9 mouse cellular contexts compared by ENCODE assay signal in the genomic region with DNA sequence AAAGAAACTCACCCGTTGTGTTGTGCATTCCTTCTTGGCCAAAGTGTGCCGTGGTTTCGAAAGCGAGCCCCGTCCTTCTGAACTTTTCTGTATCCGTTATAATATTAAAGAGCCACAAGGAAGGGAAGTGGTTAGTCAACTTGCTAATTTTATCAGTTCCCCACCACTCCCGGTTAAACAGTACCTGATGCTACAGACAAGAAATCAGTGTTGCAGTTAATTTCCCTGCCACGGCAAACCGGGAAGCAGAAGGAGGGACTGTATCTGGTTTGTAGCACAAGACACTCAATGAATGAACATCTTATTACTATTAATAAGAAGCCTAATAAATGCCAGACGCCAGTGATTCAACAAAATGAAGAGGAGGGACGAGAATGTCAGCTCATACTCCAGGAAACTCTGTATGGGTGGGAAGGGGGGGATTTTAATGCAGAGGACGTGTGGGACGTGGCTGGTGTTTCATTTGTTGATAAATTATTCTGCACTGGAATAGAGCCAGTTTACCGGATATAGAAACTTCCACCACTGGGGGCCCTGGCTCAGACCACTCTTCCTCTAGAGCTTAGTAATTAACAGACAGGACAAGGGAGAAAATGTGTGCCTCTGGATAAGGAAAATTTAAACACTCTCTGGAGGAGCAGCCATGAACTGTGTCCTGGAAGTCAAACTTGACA.
DNase-seq lines count a peak whose midpoint lies in the region; ATAC-seq lines count a peak whose summit lies in the region.
"Had no signal": no experiment of that assay in that cellular context is flagged by ENCODE, and none has a peak within 500 bp of the region (broad histone marks: within the 10 kb centered on the region; RNA-seq: fewer than 3 reads in every experiment).

No protein-coding gene starts in this region.

- peaks cover 8% of the 10 kb centered on the region; the same call in 1 of the 2 replicates for H3K4me1 ChIP-seq in hindbrain, embryonic 15.5 days (replicated peaks)
- no peaks in the 10 kb centered on the region for H3K4me1 ChIP-seq in hindbrain, embryonic 16.5 days (ENCODE audit: control insufficient read depth, insufficient read depth, low read depth, low read length)
- H3K4me1 ChIP-seq in embryonic facial prominence, embryonic 13.5 days = peaks cover 15% of the 10 kb centered on the region
- H3K4me1 ChIP-seq in intestine, embryonic 16.5 days (ENCODE audit: control insufficient read depth, insufficient read depth, low read length) = no peaks in the 10 kb centered on the region
- peaks cover 42% of the 10 kb centered on the region for H3K4me1 ChIP-seq in megakaryocyte, embryonic 14.5 days
- H3K4me1 ChIP-seq in hindbrain, embryonic 12.5 days = no peaks in the 10 kb centered on the region

- peak; percentile 30; the same call in 1 of the 2 replicates for ATAC-seq in hindbrain, embryonic 15.5 days (ENCODE audit: low FRiP score, low read depth)
- ATAC-seq in hindbrain, embryonic 16.5 days = no peak
- no peak for ATAC-seq in embryonic facial prominence, embryonic 13.5 days (ENCODE audit: insufficient number of reproducible peaks, insufficient read depth, low FRiP score, low TSS enrichment, low read depth)
- peak; percentile 65 for ATAC-seq in intestine, embryonic 16.5 days
- no peak for ATAC-seq in erythroid progenitor cell, adult 5-6 weeks (replicated peaks; ENCODE audit: low FRiP score, poor library complexity, severe bottlenecking)
- ATAC-seq in hindbrain, embryonic 12.5 days (ENCODE audit: low FRiP score) = no peak

- no peak overlapping the region; the same call in 1 of the 2 replicates for H3K27ac ChIP-seq in hindbrain, embryonic 15.5 days (replicated peaks)
- no peak overlapping the region for H3K27ac ChIP-seq in hindbrain, embryonic 16.5 days (ENCODE audit: low read depth, low read length)
- H3K27ac ChIP-seq in embryonic facial prominence, embryonic 13.5 days = no peak overlapping the region
- no peak overlapping the region for H3K27ac ChIP-seq in intestine, embryonic 16.5 days (ENCODE audit: low read length)
- no peak overlapping the region for H3K27ac ChIP-seq in hindbrain, embryonic 12.5 days

- no peak overlapping the region for H3K4me3 ChIP-seq in hindbrain, embryonic 15.5 days
- no peak overlapping the region for H3K4me3 ChIP-seq in hindbrain, embryonic 16.5 days (ENCODE audit: low read length)
- peak overlapping the region; percentile 21 for H3K4me3 ChIP-seq in embryonic facial prominence, embryonic 13.5 days
- H3K4me3 ChIP-seq in intestine, embryonic 16.5 days (ENCODE audit: low read length) = peak overlapping the region; percentile 12; the same call in 1 of the 2 replicates
- peak overlapping the region; percentile 90 for H3K4me3 ChIP-seq in megakaryocyte, embryonic 14.5 days (replicated peaks)
- H3K4me3 ChIP-seq in hindbrain, embryonic 12.5 days = no peak overlapping the region

- H3K36me3 ChIP-seq in hindbrain, embryonic 15.5 days = no peaks in the 10 kb centered on the region
- no peaks in the 10 kb centered on the region for H3K36me3 ChIP-seq in hindbrain, embryonic 16.5 days (ENCODE audit: control insufficient read depth, insufficient read depth, low read length)
- no peaks in the 10 kb centered on the region for H3K36me3 ChIP-seq in embryonic facial prominence, embryonic 13.5 days
- H3K36me3 ChIP-seq in intestine, embryonic 16.5 days (ENCODE audit: control insufficient read depth, insufficient read depth, low read length) = no peaks in the 10 kb centered on the region
- H3K36me3 ChIP-seq in megakaryocyte, embryonic 14.5 days (replicated peaks; ENCODE audit: low read length) = no peaks in the 10 kb centered on the region
- no peaks in the 10 kb centered on the region for H3K36me3 ChIP-seq in hindbrain, embryonic 12.5 days

- H3K27me3 ChIP-seq in hindbrain, embryonic 15.5 days = no peaks in the 10 kb centered on the region
- no peaks in the 10 kb centered on the region for H3K27me3 ChIP-seq in hindbrain, embryonic 16.5 days (replicated peaks; ENCODE audit: control insufficient read depth, insufficient read depth, low read length)
- H3K27me3 ChIP-seq in embryonic facial prominence, embryonic 13.5 days = no peaks in the 10 kb centered on the region
- H3K27me3 ChIP-seq in intestine, embryonic 16.5 days (replicated peaks; ENCODE audit: control insufficient read depth, insufficient read depth, low read length) = no peaks in the 10 kb centered on the region
- no peaks in the 10 kb centered on the region for H3K27me3 ChIP-seq in megakaryocyte, embryonic 14.5 days (replicated peaks)
- H3K27me3 ChIP-seq in hindbrain, embryonic 12.5 days = no peaks in the 10 kb centered on the region

- WGBS in hindbrain, embryonic 15.5 days = 61% methylated on average over 14 of the region's 14 CpGs
- WGBS in hindbrain, embryonic 16.5 days = 56% methylated on average over 14 of the region's 14 CpGs
- WGBS in embryonic facial prominence, embryonic 13.5 days = 23% methylated on average over 14 of the region's 14 CpGs
- 42% methylated on average over 14 of the region's 14 CpGs for WGBS in intestine, embryonic 16.5 days
- WGBS in hindbrain, embryonic 12.5 days = 66% methylated on average over 14 of the region's 14 CpGs

- H3K4me2 ChIP-seq in hindbrain, embryonic 15.5 days = no peak overlapping the region
- no peak overlapping the region for H3K4me2 ChIP-seq in hindbrain, embryonic 16.5 days (ENCODE audit: low read length)
- peak overlapping the region; percentile 53 for H3K4me2 ChIP-seq in embryonic facial prominence, embryonic 13.5 days
- H3K4me2 ChIP-seq in intestine, embryonic 16.5 days (ENCODE audit: low read depth, low read length) = peak overlapping the region; percentile 14; the same call in 1 of the 2 replicates
- H3K4me2 ChIP-seq in hindbrain, embryonic 12.5 days (replicated peaks) = no peak overlapping the region

- H3K9ac ChIP-seq in hindbrain, embryonic 15.5 days = no peak overlapping the region
- H3K9ac ChIP-seq in hindbrain, embryonic 16.5 days (ENCODE audit: low read depth, low read length) = no peak overlapping the region
- H3K9ac ChIP-seq in embryonic facial prominence, embryonic 13.5 days = no peak overlapping the region
- H3K9ac ChIP-seq in intestine, embryonic 16.5 days (ENCODE audit: low read depth, low read length) = no peak overlapping the region
- no peak overlapping the region for H3K9ac ChIP-seq in hindbrain, embryonic 12.5 days

- no peaks in the 10 kb centered on the region for H3K9me3 ChIP-seq in hindbrain, embryonic 15.5 days
- no peaks in the 10 kb centered on the region for H3K9me3 ChIP-seq in hindbrain, embryonic 16.5 days (ENCODE audit: control insufficient read depth, low read length)
- H3K9me3 ChIP-seq in embryonic facial prominence, embryonic 13.5 days = no peaks in the 10 kb centered on the region
- no peaks in the 10 kb centered on the region for H3K9me3 ChIP-seq in intestine, embryonic 16.5 days (ENCODE audit: control insufficient read depth, low read length)
- H3K9me3 ChIP-seq in megakaryocyte, embryonic 14.5 days = no peaks in the 10 kb centered on the region
- H3K9me3 ChIP-seq in hindbrain, embryonic 12.5 days (replicated peaks) = no peaks in the 10 kb centered on the region

- no peak for DNase-seq in right cerebral cortex, postnatal 14 days
- DNase-seq: right cerebral cortex, adult 18-20 months had no signal

Comparison
In these comparisons a context has a peak if more than half of its experiments do, and no peak if none do; other contexts are left out.
1. ATAC-seq: peak in hindbrain, embryonic 15.5 days (single experiment) and intestine, embryonic 16.5 days (single experiment); none in hindbrain, embryonic 16.5 days (single experiment), embryonic facial prominence, embryonic 13.5 days (single experiment), erythroid progenitor cell, adult 5-6 weeks (single experiment) and hindbrain, embryonic 12.5 days (single experiment).
2. H3K4me2 ChIP-seq: peak in embryonic facial prominence, embryonic 13.5 days (single experiment) and intestine, embryonic 16.5 days (single experiment); none in hindbrain, embryonic 15.5 days (single experiment), hindbrain, embryonic 16.5 days (single experiment) and hindbrain, embryonic 12.5 days (single experiment).
3. H3K4me3 ChIP-seq: peak in embryonic facial prominence, embryonic 13.5 days (single experiment), intestine, embryonic 16.5 days (single experiment) and megakaryocyte, embryonic 14.5 days (single experiment); none in hindbrain, embryonic 15.5 days (single experiment), hindbrain, embryonic 16.5 days (single experiment) and hindbrain, embryonic 12.5 days (single experiment).